Mouse (Mus musculus) midbrain, embryonic 11.5 days (tissue): Measurements from ENCODE around the gene Vasn. TPM values are rescaled to one million over a fixed set of nuclear protein-coding genes. Genes with fewer than 3 reads are reported as not detected.
A peak's percentile ranks its signal among the peaks of the same experiment; 100 is the strongest.

Source experiments
- ATAC-seq: fragments of 200-750 bp; cut with Nextera tagmentation; 2 replicates; pipeline ENCODE4 v1.8.0; 2017; ENCODE audit warnings: moderate TSS enrichment, moderate library complexity; ENCODE audit not compliant: low FRiP score
- DNase-seq: peaks from one replicate; pipeline ENCODE4 v3.0.0; 2015; ENCODE audit warnings: low spot score; ENCODE audit errors: missing footprints
- H3K27ac ChIP-seq: fragments of 300-500 bp; sonication (generic); 2 replicates; pipeline ENCODE4 v1.5.1; 2014; ENCODE audit warnings: low read depth, low read length
- H3K27me3 ChIP-seq: fragments of 300-500 bp; sonication (generic); 2 replicates; pipeline ENCODE4 v1.6.1; 2014; ENCODE audit warnings: mild to moderate bottlenecking, low read length, moderate library complexity, mixed read lengths; ENCODE audit not compliant: control insufficient read depth, insufficient read depth
- H3K36me3 ChIP-seq: fragments of 300-500 bp; sonication (generic); 2 replicates; pipeline ENCODE4 v1.6.1; 2014; ENCODE audit warnings: mild to moderate bottlenecking, low read length, moderate library complexity, mixed read lengths; ENCODE audit not compliant: control insufficient read depth, insufficient read depth
- H3K4me1 ChIP-seq: fragments of 300-500 bp; sonication (generic); 2 replicates; pipeline ENCODE4 v1.6.1; 2014; ENCODE audit warnings: low read length; ENCODE audit not compliant: control insufficient read depth, insufficient read depth
- H3K4me2 ChIP-seq: fragments of 300-500 bp; sonication (generic); 2 replicates; pipeline ENCODE4 v1.6.1; 2014; ENCODE audit warnings: mild to moderate bottlenecking, moderate library complexity
- H3K4me3 ChIP-seq: fragments of 300-500 bp; sonication (generic); 2 replicates; pipeline ENCODE4 v1.5.1; 2014; ENCODE audit warnings: low read depth, low read length
- H3K9ac ChIP-seq: fragments of 300-500 bp; sonication (generic); 2 replicates; pipeline ENCODE4 v1.6.1; 2014; ENCODE audit warnings: low read length
- H3K9me3 ChIP-seq: fragments of 300-500 bp; sonication (generic); 2 replicates; pipeline ENCODE4 v1.6.1; 2016; ENCODE audit warnings: low read length; ENCODE audit not compliant: control insufficient read depth
- WGBS: fragments of 180-500 bp; shearing (Covaris S2); extraction: QIAGEN DNeasy Blood & Tissue Kit; methylation state at CpG from one replicate; pipeline ENCODE4 v1.1.7; 2014; 5-methylcytosine and 5-hydroxymethylcytosine counted together
- polyA plus RNA-seq: library from polyadenylated mRNA; unstranded; fragments of >200 nt; fragmentation: Nextera tagmentation; extraction: Ambion mirVana; gene quantifications from 2 replicates; pipeline ENCODE4 v1.2.1, GENCODE M21; 2014

The Vasn gene
- polyA plus RNA-seq, 1 experiment from 2014 or later: 7.0 TPM

DNA sequence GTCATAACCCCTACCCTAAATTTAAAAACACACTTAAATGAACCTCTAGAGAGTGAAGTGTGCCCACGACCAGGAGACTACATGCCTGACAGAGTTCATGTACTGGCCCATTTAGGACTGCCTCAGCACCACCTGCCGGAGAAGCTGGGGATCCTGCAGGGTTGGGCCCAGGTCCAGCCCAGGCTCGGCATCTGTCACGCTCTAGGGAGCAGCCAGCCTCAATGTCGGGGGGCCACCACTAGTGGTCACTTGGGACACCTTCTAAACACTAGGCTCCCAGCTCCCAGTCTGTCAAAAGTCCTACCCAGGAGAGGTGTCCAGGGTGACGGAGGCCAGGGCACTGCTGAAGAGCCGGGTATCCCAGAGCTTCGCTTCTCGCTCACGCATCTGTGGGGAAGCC lies 15.0 kb downstream of the Vasn start:
- WGBS: 83% methylated on average over 10 of the region's 10 CpGs
- Histone ChIP-seq H3K9ac (no peak overlapping the region), H3K27me3 (no peaks in the 10 kb centered on the region), H3K27ac (no peak overlapping the region), H3K4me1 (peaks cover 18% of the 10 kb centered on the region), H3K9me3 (no peaks in the 10 kb centered on the region), H3K4me3 (no peak overlapping the region), H3K4me2 (no peak overlapping the region), H3K36me3 (no peaks in the 10 kb centered on the region)
- DNase-seq: peak; percentile 79
- ATAC-seq: no peak

DNA sequence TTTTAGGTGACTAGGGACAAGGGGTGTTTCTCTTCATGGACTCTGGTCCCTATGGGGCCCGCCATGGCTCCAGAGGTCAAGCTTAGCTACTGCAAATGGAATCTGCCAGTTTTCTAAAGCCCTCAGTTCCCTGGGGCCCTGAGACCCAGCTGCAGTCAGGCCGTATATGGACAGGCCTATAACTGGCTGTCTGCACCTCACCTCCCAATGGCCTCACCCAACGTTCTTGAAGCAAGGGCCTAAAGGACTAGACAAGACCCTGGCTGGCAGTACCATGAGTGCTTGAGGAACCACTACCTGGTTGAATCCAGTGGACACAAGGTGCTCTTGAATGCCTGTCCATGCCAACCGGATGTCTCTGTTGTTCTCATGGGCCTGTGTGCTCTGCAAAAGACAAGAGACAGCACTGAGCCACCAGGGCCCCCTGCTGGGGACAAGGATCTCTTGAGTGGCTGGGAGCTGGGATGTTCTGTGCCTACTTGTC lies 15.6 kb downstream of the Vasn start:
- Histone ChIP-seq H3K36me3 (no peaks in the 10 kb centered on the region), H3K4me1 (peaks cover 18% of the 10 kb centered on the region), H3K27me3 (no peaks in the 10 kb centered on the region), H3K27ac (peak overlapping the region; percentile 22; the same call in 1 of the 2 replicates), H3K9ac (no peak overlapping the region), H3K4me3 (no peak overlapping the region), H3K9me3 (no peaks in the 10 kb centered on the region), H3K4me2 (no peak overlapping the region)
- ATAC-seq (no peak), DNase-seq (no peak)
- WGBS: 67% methylated on average over 4 of the region's 4 CpGs

DNA sequence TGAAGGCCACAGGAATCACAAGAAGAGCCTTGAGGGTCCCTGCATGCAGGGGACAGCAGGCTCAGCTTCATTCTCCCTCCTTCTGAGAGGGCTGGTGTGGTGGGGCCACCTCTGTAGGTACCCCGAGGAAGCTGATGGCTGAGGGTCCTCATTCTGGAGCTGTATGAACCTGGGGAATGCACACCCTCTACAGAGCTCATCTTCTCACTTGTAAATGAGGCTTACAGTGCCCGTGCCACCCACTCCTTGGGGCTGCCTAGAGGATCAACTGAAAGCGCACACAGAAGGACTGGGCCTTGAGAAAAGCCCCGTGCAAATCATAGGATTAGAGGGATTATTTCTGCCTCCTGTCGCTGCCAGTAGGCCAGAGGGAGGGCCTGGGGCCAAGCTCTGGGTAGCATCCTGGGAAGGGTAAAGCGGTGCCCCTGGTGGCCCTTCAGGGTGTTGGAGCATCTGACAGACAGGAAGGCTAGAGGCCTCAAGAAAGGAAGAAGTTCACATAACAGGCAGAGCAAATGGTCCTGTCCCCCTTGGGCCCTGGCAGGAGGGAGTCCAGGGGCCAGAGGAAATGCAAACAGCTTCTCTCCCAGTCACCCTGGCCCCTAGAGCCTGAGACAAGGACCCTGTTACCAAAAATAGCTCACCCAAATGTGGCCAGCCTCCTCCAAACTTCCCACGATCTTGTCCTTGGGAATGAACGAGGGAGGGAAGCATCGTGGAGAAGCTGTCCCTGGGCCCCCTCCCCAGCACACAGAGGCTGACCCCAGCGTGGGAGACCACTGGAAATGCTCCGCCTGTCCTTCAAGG lies 16.2 kb downstream of the Vasn start:
- Histone ChIP-seq H3K9me3 (no peaks in the 10 kb centered on the region), H3K4me3 (no peak overlapping the region), H3K27ac (peak overlapping the region; percentile 22; the same call in 1 of the 2 replicates), H3K9ac (no peak overlapping the region), H3K4me2 (no peak overlapping the region), H3K27me3 (no peaks in the 10 kb centered on the region), H3K36me3 (no peaks in the 10 kb centered on the region), H3K4me1 (peaks cover 18% of the 10 kb centered on the region)
- peak; percentile 87 for DNase-seq
- 18% methylated on average over 11 of the region's 11 CpGs for WGBS
- peak; percentile 72 for ATAC-seq

- H3K4me2 ChIP-seq: no peak overlapping the region
- no peak overlapping the region for H3K9ac ChIP-seq
- no peaks in the 10 kb centered on the region; the same call in 1 of the 2 replicates for H3K36me3 ChIP-seq
- DNase-seq: peak; percentile 70
- WGBS: 63% methylated on average over 9 of the region's 9 CpGs
- ATAC-seq: no peak
- H3K4me3 ChIP-seq: no peak overlapping the region
- peaks cover 18% of the 10 kb centered on the region for H3K4me1 ChIP-seq
- no peaks in the 10 kb centered on the region for H3K27me3 ChIP-seq
- no peaks in the 10 kb centered on the region for H3K9me3 ChIP-seq
- H3K27ac ChIP-seq: peak overlapping the region; percentile 22; the same call in 1 of the 2 replicates
Observed at GRCm38 (mm10) chr16:4656571-4657081, 16.9 kb downstream of the Vasn start.

DNA sequence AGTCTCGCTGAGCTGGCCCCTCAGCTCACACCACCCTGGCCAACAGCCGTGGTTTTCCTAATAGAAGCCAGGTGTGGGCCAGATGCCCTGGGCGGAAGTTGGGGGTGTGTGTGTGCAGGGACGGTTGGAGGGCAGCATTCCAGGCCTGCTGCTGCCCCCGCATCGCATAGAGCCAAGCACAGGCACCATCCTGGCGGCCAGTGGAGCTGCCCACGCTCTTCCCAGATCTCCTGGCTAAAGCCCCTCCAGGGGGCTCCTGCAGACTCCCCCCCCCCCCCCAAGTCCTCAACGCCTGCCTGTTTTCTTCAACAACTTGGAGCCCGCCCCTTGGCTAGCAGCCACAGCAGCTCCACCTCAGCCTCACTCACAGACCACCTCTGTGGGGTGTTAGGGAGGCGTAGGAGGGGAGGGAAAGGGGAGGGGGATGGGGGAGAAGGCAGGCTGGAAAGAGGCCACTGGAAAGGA lies 19.1 kb downstream of the Vasn start:
- Histone ChIP-seq H3K9me3 (no peaks in the 10 kb centered on the region), H3K4me2 (no peak overlapping the region), H3K36me3 (no peaks in the 10 kb centered on the region; the same call in 1 of the 2 replicates), H3K27ac (no peak overlapping the region), H3K4me1 (peaks cover 18% of the 10 kb centered on the region), H3K4me3 (no peak overlapping the region), H3K9ac (0 out of 2 replicates have a peak overlapping the region, but pooled peaks have one; percentile 7), H3K27me3 (no peaks in the 10 kb centered on the region)
- peak; percentile 86 for DNase-seq
- 24% methylated on average over 10 of the region's 11 CpGs for WGBS
- no peak for ATAC-seq

- H3K4me1 ChIP-seq: peaks cover 18% of the 10 kb centered on the region
- H3K9ac ChIP-seq: 0 out of 2 replicates have a peak overlapping the region, but pooled peaks have one; percentile 7
- H3K9me3 ChIP-seq: no peaks in the 10 kb centered on the region
- H3K27me3 ChIP-seq: no peaks in the 10 kb centered on the region
- DNase-seq (peak; percentile 84), ATAC-seq (no peak)
- no peak overlapping the region for H3K4me2 ChIP-seq
- no peak overlapping the region for H3K4me3 ChIP-seq
- no peak overlapping the region for H3K27ac ChIP-seq
- 24% methylated on average over 2 of the region's 2 CpGs for WGBS
- no peaks in the 10 kb centered on the region; the same call in 1 of the 2 replicates for H3K36me3 ChIP-seq
Observed at GRCm38 (mm10) chr16:4659326-4659725, 19.6 kb downstream of the Vasn start.

DNA sequence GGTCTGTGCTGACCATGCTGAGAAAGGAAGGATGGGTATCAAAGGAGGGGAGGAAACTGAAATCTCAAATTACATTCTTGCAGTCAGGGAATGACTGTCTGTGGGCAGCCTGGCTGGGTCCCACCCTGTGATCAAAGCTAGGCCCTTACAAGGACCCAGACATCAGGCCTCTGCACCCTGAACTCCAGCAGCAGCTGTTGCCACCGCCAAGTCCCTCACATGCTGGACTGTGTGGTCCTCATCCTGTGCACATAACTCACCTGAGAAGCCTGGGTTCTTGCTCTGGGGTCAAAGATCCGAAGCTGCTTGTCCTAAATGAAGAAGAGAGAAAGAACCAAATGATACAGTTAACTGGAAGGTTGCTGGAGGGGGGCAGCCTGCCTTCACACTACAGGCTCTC lies 21.9 kb downstream of the Vasn start:
- WGBS: 72% methylated on average over 2 of the region's 2 CpGs
- Histone ChIP-seq H3K36me3 (no peaks in the 10 kb centered on the region; the same call in 1 of the 2 replicates), H3K9ac (no peak overlapping the region), H3K27ac (no peak overlapping the region), H3K4me3 (no peak overlapping the region), H3K4me2 (no peak overlapping the region), H3K4me1 (peaks cover 4% of the 10 kb centered on the region; the same call in 1 of the 2 replicates), H3K9me3 (no peaks in the 10 kb centered on the region), H3K27me3 (no peaks in the 10 kb centered on the region)
- DNase-seq (peak; percentile 76), ATAC-seq (no peak)

DNA sequence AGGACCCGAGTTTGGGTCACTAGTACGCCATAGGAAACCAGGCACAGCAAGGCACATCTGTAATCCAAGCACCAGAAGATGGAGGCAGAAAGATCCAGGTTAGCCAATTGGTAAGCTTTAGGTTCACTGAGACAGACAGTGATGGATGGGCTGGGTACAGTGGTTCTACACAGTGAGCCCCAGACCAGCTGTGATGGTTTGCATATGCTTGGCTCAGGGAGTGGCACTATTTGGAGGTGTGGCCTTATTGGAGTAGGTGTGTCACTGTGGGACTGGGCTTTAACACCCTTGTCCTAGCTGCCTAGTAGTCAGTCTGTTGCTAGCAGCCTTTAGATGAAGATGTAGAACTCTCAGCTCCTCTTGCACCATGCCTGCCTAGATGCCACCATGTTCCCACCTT lies 24.1 kb downstream of the Vasn start:
- no peaks in the 10 kb centered on the region for H3K27me3 ChIP-seq
- H3K9me3 ChIP-seq: no peaks in the 10 kb centered on the region
- no peak overlapping the region for H3K9ac ChIP-seq
- H3K27ac ChIP-seq: no peak overlapping the region
- ATAC-seq: no peak
- no peaks in the 10 kb centered on the region; the same call in 1 of the 2 replicates for H3K36me3 ChIP-seq
- no peak overlapping the region for H3K4me2 ChIP-seq
- H3K4me1 ChIP-seq: peaks cover 4% of the 10 kb centered on the region; the same call in 1 of the 2 replicates
- 74% methylated on average over 2 of the region's 2 CpGs for WGBS
- H3K4me3 ChIP-seq: no peak overlapping the region
- peak; percentile 17 for DNase-seq

DNA sequence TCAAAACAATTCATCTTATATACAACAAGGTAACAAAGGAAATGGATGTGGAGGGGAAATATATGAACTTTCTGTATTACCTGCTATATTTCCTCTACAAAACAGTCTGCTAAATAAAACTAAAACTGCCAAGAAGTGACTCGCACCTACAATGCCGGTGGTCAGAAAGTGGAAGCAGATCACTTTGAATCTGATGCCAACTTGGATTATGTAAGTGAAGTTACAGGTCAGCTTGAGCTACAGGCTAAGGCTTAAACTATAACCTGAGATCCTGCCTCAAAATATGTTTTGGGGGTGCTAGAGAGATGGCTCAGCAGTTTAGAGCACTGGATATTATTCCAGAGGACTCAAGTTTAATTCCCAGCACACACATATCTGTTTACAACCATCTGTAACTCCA lies 26.0 kb downstream of the Vasn start:
- WGBS: 98% methylated on average over 2 of the region's 2 CpGs
- H3K36me3 ChIP-seq: no peaks in the 10 kb centered on the region; the same call in 1 of the 2 replicates

More for the DNA sequence above, 26.0 kb downstream of the Vasn start:
- Histone ChIP-seq H3K4me1 (no peaks in the 10 kb centered on the region), H3K9me3 (no peaks in the 10 kb centered on the region), H3K4me2 (no peak overlapping the region), H3K9ac (no peak overlapping the region), H3K27ac (no peak overlapping the region), H3K27me3 (no peaks in the 10 kb centered on the region), H3K4me3 (no peak overlapping the region)
- DNase-seq: no peak
- ATAC-seq: no peak
